ENCODE assay signal across 25 mouse cellular contexts in genomic region chr7:70407123-70407522, GRCm38 (mm10). TPM values are rescaled to one million over a fixed set of nuclear protein-coding genes. Genes with fewer than 3 reads are reported as not detected.
DNase-seq lines count a peak whose midpoint lies in the region; ATAC-seq and TF ChIP-seq lines count a peak whose summit lies in the region.
"Had no signal": no experiment of that assay in that cellular context is flagged by ENCODE, and none has a peak within 500 bp of the region (broad histone marks: within the 10 kb centered on the region; RNA-seq: fewer than 3 reads in every experiment).

No protein-coding gene starts in this region.

- no peak for TF ChIP-seq CTCF in lung, adult 2 months (IDR thresholded peaks at IDR 0.05; ENCODE audit: insufficient read depth, low read length)
- no peak for TF ChIP-seq CTCF in kidney, postnatal 0 days (IDR thresholded peaks at IDR 0.05; ENCODE audit: low read depth)

- 0 out of 2 replicates have a peak, but pooled peaks cover 5% of the 10 kb centered on the region for H3K4me1 ChIP-seq in lung, embryonic 16.5 days (replicated peaks; ENCODE audit: control insufficient read depth, insufficient read depth, low read length)
- no peaks in the 10 kb centered on the region; the same call in 1 of the 2 replicates for H3K4me1 ChIP-seq in lung, adult 2 months (ENCODE audit: control insufficient read depth, insufficient read depth, low read length)
- H3K4me1 ChIP-seq in kidney, postnatal 0 days (replicated peaks; ENCODE audit: insufficient read depth, low read length): 0 out of 2 replicates have a peak, but pooled peaks cover 3% of the 10 kb centered on the region
- H3K4me1 ChIP-seq: embryonic facial prominence, embryonic 12.5 days; forebrain, embryonic 15.5 days; liver, embryonic 13.5 days; midbrain, embryonic 13.5 days; stomach, embryonic 15.5 days had no signal

- H3K4me3 ChIP-seq in lung, embryonic 16.5 days (ENCODE audit: low read length): no peak overlapping the region
- no peak overlapping the region for H3K4me3 ChIP-seq in lung, adult 2 months (replicated peaks; ENCODE audit: extremely low read depth, low read depth, low read length)
- H3K4me3 ChIP-seq in kidney, postnatal 0 days (replicated peaks; ENCODE audit: low read depth, low read length): no peak overlapping the region
- H3K4me3 ChIP-seq: embryonic facial prominence, embryonic 12.5 days; forebrain, embryonic 15.5 days; limb, embryonic 13.5 days; liver, embryonic 13.5 days; midbrain, embryonic 13.5 days; stomach, embryonic 15.5 days had no signal

- no peak for ATAC-seq in lung, embryonic 16.5 days (ENCODE audit: low read depth)
- ATAC-seq in kidney, postnatal 0 days (replicated peaks; ENCODE audit: low FRiP score, low read depth): peak; percentile 36; the same call in 1 of the 2 replicates
- ATAC-seq in cerebellum, adult (ENCODE audit: insufficient number of reproducible peaks, low FRiP score, low TSS enrichment): no peak
- ATAC-seq: forebrain, embryonic 15.5 days; hindbrain, embryonic 16.5 days; midbrain, embryonic 13.5 days had no signal

- peak overlapping the region; percentile 27; the same call in 1 of the 2 replicates for H3K27ac ChIP-seq in lung, embryonic 16.5 days (ENCODE audit: low read length)
- H3K27ac ChIP-seq in kidney, postnatal 0 days: peak overlapping the region; percentile 47; the same call in 1 of the 2 replicates
- H3K27ac ChIP-seq: embryonic facial prominence, embryonic 12.5 days; forebrain, embryonic 15.5 days; limb, embryonic 13.5 days; liver, embryonic 13.5 days; macrophage; midbrain, embryonic 13.5 days; stomach, embryonic 15.5 days had no signal

- WGBS in lung, embryonic 16.5 days: 65% methylated on average over 11 of the region's 11 CpGs
- WGBS in lung, adult 2 months: 75% methylated on average over 11 of the region's 11 CpGs
- WGBS in kidney, postnatal 0 days: 46% methylated on average over 11 of the region's 11 CpGs

- peak overlapping the region; percentile 12; the same call in 1 of the 2 replicates for H3K4me2 ChIP-seq in lung, embryonic 16.5 days (ENCODE audit: low read depth, low read length)
- H3K4me2 ChIP-seq in kidney, postnatal 0 days (ENCODE audit: low read length): peak overlapping the region; percentile 15; the same call in 1 of the 2 replicates
- H3K4me2 ChIP-seq: embryonic facial prominence, embryonic 12.5 days; forebrain, embryonic 15.5 days; limb, embryonic 13.5 days; liver, embryonic 13.5 days; midbrain, embryonic 13.5 days; stomach, embryonic 15.5 days had no signal

- H3K36me3 ChIP-seq in lung, embryonic 16.5 days (ENCODE audit: control insufficient read depth, insufficient read depth, low read length): peaks cover 27% of the 10 kb centered on the region
- H3K36me3 ChIP-seq in kidney, postnatal 0 days (ENCODE audit: insufficient read depth, low read length): peaks cover 25% of the 10 kb centered on the region
- H3K36me3 ChIP-seq: embryonic facial prominence, embryonic 12.5 days; forebrain, embryonic 15.5 days; stomach, embryonic 15.5 days had no signal

- TF ChIP-seq POLR2A in lung, adult 2 months (IDR thresholded peaks at IDR 0.05; ENCODE audit: borderline replicate concordance, extremely low read depth, low read depth, low read length): no peak

- H3K9me3 ChIP-seq in lung, embryonic 16.5 days (ENCODE audit: control insufficient read depth, low read length): no peaks in the 10 kb centered on the region
- no peaks in the 10 kb centered on the region for H3K9me3 ChIP-seq in kidney, postnatal 0 days (replicated peaks; ENCODE audit: low read length)
- H3K9me3 ChIP-seq: embryonic facial prominence, embryonic 12.5 days; forebrain, embryonic 15.5 days; limb, embryonic 13.5 days; midbrain, embryonic 13.5 days; stomach, embryonic 15.5 days had no signal

- no peak overlapping the region for H3K9ac ChIP-seq in lung, embryonic 16.5 days (ENCODE audit: low read length)
- no peak overlapping the region for H3K9ac ChIP-seq in kidney, postnatal 0 days (ENCODE audit: low read depth, low read length)
- H3K9ac ChIP-seq: embryonic facial prominence, embryonic 12.5 days; forebrain, embryonic 15.5 days; limb, embryonic 13.5 days; liver, embryonic 13.5 days; midbrain, embryonic 13.5 days; stomach, embryonic 15.5 days had no signal

- no peaks in the 10 kb centered on the region for H3K27me3 ChIP-seq in lung, embryonic 16.5 days (ENCODE audit: control insufficient read depth, insufficient read depth, low read depth, low read length)
- H3K27me3 ChIP-seq in kidney, postnatal 0 days (ENCODE audit: insufficient read depth, low read length): no peaks in the 10 kb centered on the region
- H3K27me3 ChIP-seq: embryonic facial prominence, embryonic 12.5 days; forebrain, embryonic 15.5 days; limb, embryonic 13.5 days; liver, embryonic 13.5 days; midbrain, embryonic 13.5 days; stomach, embryonic 15.5 days had no signal

- no peak for DNase-seq in lung, adult 2 months
- DNase-seq in kidney, adult 8-10 months: peak; percentile 75 to 86
- peak; percentile 51 for DNase-seq in kidney, postnatal 0 days (ENCODE audit: low spot score)
- peak; percentile 49 to 62 for DNase-seq in kidney, postnatal 4 days
- DNase-seq in T-cell, adult 2 months (ENCODE audit: low spot score): no peak
- no peak for DNase-seq in cerebellum, postnatal 14 days
- DNase-seq: adrenal gland, postnatal 10 days; B cell, adult 2 months; cerebellum, adult 11 months; cerebellum, adult 9-10 months; embryo, embryonic 11 days; gastrocnemius, postnatal 10 days; heart, postnatal 14 days; liver, embryonic 13.5 days; lung, adult 18-20 months; thymus, postnatal 14 days had no signal

RNA-seq across cellular contexts. Expression of gene Nr2f2, which starts 40.6 kb away (rescaled TPM):
- polyA plus RNA-seq in lung, embryonic 16.5 days (2015; fragmentation: Nextera tagmentation; extraction: Ambion mirVana): 83.5 and 95.7 TPM in 2 replicates
- polyA plus RNA-seq in lung, adult 2 months (2012; rRNA removed): 231 and 263 TPM in 2 replicates
- 190 and 203 TPM in 2 replicates for polyA plus RNA-seq in kidney, postnatal 0 days (2015; fragmentation: Nextera tagmentation; extraction: Ambion mirVana)
- polyA plus RNA-seq: macrophage had no signal

Comparison
In these comparisons a context has a peak if more than half of its experiments do, and no peak if none do; other contexts are left out.
1. DNase-seq: peak in kidney, adult 8-10 months (2 of 2), kidney, postnatal 0 days (single experiment) and kidney, postnatal 4 days (2 of 2); none in lung, adult 2 months (single experiment), T-cell, adult 2 months (single experiment) and cerebellum, postnatal 14 days (0 of 2).